Mouse (Mus musculus) G1E (cell line): ENCODE data around the gene Hmox2.

Experiments
- CTCF ChIP-seq: IDR thresholded peaks from 2 replicates; pipeline ENCODE4 v1.5.1; 2012; ENCODE audit warnings: low read depth, low read length, inconsistent platforms, mixed read lengths
- GATA1 ChIP-seq: IDR thresholded peaks from 2 replicates; pipeline ENCODE4 v1.6.1; 2012; ENCODE audit warnings: borderline replicate concordance, low read length, inconsistent platforms, mixed read lengths
- POLR2AphosphoS5 ChIP-seq: IDR thresholded peaks from 2 replicates; pipeline ENCODE4 v1.6.1; 2012; ENCODE audit warnings: low read depth, low read length, inconsistent platforms; ENCODE audit not compliant: insufficient replicate concordance
- TAL1 ChIP-seq: conservative IDR thresholded peaks from 2 replicates; pipeline ENCODE4 v1.6.1; 2012; ENCODE audit warnings: low read depth, low read length, inconsistent platforms, mixed read lengths

DNA sequence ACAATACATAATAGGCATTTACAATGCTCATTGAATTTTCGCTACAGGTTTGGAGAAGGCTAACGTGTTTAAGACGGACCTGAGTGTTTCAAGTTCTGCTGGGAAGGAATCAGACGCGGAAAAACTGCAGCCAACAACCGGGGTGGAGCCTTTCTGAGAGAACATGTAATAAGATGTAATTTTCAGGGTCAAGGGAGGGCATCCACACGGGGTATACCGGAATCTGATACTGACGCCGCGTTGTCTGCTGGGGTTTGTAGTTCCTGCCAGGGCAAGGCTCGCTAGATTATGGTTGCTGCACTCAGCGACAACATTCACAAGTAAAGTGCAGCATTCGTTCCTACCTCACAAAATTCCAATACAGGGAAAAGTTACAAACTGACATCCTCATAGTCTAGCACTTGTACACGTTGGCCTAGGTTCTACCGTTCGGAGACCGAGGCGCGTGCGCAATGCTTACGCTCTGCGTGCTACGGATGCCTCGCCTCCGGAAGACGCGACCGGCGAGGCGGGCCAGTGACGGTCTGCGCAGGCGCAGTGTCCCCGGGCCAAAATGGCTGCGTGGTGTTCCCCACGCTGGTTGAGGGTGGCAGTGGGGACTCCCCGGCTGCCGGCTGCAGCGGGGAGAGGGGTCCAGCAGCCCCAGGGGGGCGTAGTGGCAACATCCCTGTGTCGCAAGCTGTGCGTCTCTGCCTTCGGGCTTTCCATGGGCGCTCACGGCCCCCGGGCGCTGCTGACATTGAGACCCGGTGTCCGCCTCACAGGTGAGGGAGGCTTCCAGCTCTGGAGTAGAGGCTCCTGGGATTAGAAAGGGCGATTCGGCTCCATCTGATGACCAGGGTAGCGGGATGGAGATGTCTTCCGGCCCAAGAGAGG lies 42.3 kb upstream of the Hmox2 start:
- TF ChIP-seq CTCF (no peak), GATA1 (no peak), TAL1 (no peak), POLR2AphosphoS5 (no peak)
